Mouse (Mus musculus) T-cell, adult 2 months (primary cell): ENCODE measurements around the gene Ddx49.

ENCODE experiments used
- DNase-seq: peaks from one replicate; pipeline ENCODE4 v3.0.0; 2022; ENCODE audit warnings: low spot score

Ddx49 gene

DNA sequence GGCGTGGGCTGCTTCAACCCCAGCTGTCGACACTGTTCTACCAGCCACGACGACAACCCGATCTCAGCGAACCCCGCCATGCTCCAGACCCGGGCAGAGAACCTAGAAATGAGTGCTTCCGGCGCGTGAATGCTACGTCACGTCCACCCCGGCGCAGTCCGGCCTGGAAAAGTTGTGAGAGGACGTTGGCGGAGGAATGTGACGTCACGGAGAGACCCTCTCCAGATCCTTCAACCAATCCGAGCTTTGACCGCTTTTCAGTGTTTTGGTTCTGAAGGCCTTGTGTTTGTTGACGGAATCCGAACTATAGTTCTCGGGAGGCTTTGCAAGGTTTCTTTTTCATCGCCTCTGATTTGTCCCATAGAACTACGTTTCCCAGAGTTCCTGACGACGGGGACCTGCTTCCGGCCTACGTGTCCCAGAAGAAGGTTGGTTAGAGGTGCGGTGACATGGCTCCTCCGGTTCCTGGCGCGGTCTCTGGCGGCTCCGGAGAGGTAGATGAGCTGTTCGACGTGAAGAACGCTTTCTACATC lies at the start of gene Ddx49, which contains the start of gene Cope:
Gene Ddx49, minus strand, starts transcription at position 132 of the 533 bp plus-strand sequence.
Gene Cope, plus strand, starts transcription at position 161 of the 533 bp plus-strand sequence.
- DNase-seq: peak; percentile 92

DNA sequence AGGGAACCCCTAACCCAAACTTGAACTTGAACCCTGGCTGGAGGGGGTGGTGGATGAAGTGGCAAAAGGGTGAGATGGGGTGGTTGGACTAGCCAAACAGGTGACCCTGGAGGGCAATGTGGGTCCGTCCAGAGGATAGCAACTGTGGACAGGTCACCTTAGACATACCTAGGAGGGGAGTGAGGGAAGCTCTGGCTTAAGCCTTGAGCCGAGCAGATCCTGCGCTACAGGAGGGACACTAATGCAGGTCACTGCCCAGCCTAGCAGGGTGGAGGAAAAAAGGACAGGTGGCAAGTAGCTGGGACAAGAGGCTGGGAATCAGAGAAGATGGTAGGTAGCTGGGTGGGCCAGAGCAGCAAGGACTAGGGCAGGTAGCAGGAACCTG lies 49.7 kb upstream of the Ddx49 start:
- DNase-seq: no peak

DNA sequence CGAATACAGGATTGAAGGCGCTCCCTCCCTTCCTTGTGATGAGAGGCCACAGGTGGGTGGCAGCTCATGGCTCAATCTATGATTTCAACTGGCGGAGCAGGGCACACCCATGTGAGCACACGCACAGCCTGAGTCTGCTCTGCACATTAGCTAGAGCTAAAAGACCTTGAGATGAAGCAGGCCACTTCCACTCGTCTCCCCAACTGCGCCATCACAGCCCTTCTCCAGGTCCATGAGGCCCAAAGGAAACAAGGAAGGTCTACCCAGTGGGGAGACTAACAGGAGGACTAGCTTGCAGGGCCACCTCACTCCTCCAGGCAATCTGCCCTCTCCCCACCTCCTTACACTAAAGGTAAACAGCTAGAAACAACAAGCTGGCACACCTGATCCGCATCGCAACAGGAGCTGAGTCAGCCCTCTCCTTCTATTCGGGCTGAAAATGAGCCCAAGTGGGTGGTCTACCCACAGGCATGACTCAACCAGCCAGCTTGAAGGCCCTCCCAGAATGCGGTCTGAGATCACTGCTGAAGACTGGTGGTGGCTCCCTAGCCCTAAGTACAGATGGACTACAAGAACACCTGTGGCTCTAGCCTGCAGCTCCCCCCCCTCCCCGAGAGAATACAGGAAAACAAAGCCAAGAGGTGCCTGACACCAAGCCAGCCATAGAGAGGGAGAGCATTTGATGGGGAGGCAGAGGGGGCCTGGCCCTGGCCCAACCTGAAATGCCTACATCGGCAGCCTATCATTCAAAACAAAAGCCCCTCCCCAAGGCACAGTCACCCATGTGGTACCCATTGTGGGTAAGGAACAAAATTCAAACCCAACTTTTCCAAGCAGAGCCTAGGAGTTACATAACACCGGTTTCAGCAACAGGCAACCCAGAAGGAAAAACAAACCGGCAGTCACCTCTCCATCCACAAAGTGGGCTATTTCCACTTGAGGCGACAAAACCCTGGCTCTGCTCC lies 49.0 kb upstream of the Ddx49 start:
- DNase-seq: no peak

DNA sequence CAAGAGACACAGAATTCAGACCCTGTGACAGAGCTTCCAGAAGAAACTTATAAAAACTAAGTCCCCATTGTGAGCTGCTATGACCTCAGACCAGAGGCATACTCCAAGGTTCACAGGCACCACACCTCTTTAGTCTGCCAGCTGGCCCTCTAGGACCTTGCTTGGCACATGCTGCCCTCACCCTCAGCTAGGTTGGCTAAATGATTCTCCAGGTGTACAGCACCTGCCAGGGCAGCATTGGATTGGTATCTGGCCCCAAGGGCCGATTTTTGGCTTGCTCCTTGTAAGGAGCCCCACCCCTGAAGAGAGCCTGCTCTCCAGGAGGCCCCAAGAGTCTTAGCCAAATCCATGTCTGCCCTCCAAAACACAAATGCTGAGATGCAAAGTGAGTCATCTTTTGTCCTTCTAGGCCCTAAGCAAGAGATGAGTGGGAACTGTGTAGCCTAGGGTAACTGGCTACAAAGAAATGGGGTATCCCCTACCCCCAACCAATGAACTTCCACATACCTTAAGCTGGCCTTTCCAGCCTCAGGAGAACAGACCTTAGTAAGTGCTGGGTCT lies 45.7 kb upstream of the Ddx49 start:
- no peak for DNase-seq

DNA sequence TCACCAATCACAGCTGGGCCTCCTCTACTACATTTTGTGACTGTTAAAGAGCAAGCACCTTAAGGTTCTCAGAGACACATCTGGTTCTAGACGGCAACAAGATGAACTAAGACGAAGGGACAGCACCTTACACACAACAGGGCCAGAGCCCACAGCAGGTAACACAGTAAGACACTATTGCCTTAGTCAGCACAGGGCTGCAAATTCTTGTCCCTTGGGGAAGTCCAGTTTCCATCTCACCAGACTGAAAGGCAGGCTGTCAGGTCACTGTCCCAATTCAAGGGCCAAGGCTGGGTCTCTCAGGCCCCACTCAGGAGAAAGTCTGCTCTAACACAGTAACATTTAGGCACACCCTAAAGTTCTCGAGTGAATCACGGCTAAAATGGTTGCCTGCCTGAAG lies 45.2 kb upstream of the Ddx49 start:
- no peak for DNase-seq

DNA sequence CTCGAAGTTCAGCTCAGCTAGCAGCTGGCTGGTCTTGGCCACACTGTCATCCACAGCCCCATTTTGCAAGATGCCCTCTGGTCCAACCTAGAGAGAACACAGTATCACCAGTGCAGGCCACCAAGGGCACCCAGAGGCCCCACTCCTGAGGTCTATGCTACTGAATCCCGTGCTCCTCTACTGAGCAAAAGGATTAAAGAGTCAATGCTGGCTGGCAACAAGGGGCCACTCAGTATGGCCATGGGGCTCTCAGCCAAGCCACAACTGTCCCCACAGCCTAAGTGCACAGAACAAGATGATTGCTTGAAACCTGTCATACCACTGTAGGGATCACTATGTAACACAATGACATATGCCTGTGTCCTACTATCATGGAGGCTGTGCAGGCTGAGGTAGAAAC lies 42.0 kb upstream of the Ddx49 start:
- DNase-seq: no peak

DNA sequence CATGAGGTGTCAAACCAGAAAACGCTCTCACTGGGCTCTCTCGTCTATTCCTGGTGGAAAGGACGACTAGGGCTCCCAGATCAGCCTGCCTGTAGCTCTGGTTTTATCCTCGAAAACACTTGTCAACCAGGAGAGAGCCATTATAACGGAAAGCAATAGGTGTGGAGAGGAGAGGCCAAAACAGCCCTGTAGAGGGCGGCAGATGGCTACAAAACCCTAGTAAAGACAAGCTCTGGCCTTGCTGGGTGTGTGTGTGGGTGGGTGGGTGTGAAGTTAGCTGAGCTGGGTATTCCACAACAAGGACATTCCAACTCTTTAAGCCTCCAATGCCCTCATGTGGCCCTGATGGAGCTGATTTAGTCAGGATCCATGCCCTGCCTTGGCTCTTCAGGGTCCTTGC lies 41.4 kb upstream of the Ddx49 start:
- no peak for DNase-seq

DNA sequence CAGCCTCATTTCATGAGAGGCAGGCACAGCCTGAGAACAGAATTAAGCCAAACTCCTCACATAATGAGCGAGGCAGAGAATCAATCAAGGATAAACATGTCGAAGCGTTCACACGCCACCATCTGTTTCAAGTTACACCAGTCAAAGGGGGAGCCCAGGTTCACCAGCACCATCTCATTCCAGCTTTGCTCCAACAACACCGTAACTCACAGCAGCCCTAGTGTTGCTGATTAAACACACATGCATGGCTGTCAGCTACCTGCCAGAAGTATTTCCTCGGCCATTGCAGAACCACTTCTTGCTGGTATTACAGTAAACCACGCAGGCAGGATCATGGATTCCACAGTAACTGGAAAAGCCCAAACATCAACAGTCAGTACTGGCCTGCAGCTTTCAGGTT lies 40.8 kb upstream of the Ddx49 start:
- DNase-seq: no peak

DNA sequence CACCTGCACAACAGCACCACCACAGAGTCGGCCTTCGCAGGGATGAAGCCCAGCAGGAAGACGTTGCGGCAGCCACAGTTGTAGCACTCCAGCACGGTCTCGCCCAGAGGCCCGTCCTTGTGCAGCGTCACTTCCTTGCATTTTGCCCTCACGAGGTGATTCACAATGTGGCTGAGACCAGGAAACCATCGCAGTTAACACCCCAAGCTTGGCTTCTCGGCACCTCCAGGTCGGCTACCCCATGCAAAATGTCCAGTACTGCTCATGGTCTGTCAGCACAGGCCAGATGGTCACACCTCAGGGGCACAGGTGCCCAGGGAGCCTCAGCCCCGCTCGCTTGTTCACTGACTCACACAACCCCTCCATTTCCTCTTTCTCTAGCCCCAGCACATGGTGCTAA lies 39.7 kb upstream of the Ddx49 start:
- DNase-seq: no peak

DNA sequence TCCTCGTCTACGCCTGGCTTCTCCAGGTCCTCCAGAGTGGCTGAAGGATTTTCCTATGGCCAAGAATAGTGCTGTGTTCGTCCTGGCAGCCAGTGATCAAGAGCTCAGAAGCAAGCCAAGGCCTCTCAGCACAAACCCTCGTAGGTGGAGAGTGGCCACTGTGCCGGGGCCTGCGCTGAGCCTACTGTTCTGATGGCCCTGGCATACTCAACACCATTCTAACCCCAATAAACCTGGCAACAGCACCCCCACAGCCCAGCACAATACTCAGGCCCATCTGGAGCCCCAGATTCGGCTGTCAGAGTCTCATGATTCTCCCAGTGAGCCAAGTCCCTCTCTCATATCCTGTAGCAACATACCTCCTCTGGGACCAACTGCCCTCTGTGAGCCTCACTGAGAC lies 38.4 kb upstream of the Ddx49 start:
- DNase-seq: no peak

DNA sequence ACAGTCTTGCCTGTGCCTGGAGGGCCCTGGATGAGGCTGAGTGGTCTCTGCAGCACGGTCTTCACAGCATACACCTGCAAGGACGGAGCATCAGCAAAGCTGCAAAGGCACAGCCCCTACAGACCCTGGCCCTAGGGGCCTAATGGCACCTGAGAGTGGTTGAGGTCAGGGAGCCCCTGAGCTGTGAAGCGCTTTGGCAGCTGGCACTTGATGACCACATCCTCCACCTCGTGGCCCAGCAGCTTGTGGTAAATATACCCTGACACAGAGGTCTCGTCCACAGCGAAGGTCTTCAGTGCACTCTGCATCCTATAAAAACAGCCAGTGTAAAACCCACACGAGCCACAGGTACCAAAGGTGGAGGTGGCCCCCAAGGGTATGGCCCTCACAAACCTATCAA lies 36.6 kb upstream of the Ddx49 start:
- DNase-seq: no peak

DNA sequence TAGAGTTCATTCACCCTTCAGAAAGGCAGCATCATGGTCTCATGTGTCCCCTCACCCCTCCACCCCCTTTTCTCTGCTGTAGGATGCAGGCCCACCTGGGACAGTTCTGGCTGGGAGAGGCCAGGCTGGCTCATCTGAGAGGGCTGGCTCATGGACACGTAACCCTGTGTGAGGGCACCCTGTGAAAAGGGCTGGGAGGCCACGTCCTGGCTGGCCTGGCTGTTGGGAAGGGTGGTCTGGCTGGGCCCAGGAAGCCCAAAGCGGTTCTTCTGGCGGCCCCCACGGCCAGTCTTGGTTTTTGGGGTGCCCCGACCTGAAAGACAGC lies 30.6 kb upstream of the Ddx49 start:
- DNase-seq: no peak

DNA sequence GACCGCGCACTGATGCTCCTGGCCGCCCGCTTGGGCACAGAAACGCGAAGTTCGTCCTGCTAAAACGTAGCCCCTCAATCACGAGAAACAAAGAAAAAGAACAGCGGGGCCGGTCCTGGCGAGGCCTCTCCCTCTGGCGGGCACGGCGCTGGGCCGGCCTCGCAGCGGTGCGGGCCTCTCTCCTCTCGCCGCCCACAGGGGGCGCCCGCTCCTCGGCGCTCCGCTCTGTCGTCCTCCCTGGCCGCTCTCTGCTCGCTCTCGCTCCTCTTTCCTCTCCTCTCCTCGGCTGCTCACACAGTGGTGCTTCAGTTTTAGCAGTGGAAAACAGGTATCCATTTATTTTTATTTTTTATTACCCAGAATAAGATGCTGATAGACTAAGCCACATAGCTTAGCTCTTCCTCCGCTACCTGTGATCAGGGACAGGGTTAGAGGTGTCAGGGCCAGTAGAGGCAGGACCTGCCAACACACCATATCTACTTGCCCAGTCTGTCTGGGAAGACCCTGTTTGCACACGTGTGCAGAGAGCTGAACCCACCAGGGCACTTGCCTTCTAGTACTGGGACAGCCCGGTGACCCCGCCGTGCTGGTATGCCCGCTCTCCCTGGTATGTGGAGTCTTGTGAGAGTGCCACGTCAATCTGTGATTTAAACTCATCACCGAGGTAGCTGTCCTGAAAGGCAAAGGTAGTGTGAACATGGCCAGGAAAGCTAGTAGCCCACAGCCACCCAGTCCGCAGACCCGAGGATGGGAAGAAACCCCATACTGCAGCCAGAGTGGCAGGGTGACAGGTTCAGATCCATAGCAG lies 30.0 kb upstream of the Ddx49 start:
- no peak for DNase-seq

DNA sequence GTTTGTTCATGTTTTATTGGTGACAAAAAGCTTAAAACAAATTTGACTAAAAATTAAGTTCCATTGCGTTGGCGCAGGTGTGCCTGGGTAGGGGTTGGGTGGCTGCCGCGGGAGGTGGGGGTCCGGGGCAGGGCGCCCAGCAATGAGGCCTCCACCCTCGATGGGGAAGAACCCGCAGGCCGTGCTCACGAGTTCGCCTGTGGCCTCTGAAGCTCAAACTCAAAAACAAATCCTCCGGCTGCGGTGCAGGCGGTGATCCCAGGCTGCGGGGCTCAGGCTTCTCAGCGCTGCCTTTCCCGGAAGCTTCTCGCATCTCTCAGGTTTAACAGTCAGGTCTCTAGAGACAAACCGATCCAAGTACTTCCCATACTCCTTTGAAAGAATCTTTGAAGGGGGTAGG lies 29.2 kb upstream of the Ddx49 start:
- DNase-seq: no peak

DNA sequence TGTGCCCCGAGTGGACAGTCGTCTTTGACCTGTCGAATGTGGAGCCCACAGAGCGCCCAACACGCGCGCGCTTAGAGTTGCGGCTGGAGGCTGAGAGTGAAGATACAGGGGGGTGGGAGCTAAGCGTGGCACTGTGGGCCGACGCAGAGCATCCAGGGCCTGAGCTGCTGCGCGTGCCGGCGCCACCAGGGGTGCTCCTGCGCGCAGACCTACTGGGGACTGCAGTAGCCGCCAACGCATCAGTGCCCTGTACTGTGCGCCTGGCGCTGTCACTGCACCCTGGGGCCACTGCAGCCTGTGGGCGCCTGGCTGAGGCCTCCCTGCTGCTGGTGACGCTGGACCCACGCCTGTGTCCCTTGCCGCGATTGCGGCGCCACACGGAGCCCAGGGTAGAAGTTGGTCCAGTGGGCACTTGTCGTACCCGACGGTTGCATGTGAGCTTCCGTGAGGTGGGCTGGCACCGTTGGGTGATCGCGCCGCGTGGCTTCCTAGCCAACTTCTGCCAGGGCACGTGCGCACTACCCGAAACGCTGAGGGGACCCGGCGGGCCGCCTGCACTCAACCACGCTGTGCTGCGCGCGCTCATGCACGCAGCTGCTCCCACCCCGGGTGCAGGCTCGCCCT lies 28.6 kb upstream of the Ddx49 start:
- no peak for DNase-seq

DNA sequence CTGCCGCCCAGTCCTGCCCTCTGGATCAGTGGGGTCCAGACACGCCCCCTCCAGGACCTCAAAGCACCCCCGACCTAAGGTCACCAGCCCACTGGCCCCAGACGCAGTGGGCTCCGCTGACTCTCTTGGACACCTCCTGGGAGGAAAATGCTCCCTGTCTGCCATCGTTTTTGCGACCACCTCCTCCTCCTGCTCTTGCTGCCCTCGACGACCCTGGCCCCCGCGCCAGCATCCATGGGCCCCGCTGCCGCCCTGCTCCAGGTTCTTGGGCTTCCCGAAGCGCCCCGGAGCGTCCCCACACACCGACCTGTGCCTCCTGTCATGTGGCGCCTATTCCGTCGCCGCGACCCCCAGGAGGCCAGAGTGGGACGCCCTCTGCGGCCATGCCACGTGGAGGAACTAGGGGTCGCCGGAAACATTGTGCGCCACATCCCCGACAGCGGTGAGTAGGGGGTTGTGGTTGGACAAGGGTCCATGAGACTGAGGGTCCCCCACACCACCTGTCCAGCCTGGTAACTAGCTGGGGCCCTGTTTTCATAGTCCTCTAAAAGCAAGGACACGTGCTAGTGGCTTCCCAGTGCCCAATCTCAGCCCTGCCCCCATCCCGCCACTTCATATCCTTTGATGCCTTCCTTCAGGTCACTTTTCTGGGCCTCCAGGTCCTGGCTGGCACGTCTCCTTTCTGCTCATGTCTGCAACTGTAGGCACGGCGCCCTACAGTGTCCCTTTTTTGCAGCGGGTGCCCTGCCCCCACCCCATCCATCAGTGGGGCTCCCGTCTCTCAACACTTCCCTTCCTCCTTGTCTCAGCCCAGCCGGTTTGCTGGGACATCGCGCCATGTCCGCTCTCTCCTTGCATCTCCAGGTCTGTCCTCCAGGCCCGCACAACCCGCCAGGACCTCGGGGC lies 27.8 kb upstream of the Ddx49 start:
- no peak for DNase-seq

DNA sequence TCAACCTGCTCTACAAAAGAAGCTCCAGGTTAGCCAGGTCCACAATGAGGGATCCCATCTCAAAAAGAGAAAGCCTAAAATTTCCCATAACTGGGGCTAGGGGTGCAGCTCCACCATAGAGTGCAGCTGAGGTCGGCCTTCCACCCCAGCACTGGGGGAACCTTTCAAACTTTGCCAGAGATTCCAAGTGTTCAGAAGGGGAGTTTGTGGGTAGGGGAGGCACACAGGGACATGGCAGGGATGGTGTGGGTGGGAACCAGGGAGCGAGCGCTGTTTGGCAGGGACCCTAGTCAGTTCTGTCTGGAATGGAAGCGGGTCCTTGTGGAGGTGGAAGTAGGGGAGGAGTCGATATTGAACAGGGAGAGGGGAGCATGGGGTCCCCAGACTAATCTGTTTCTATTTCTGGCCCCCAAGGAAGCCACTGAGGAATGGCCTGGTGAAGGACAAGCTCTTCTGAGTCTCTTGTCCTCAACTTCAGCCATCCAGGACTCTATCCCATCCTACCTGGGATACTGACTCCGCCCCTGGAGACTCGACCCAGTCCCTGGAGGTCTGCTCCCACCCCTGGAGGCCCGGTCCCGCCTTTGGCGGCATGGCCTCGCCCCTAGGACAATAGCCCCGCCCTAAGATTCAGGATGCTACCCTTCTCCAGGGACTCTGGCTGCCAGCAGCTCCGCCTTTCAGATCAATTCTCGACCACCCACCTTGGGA lies 27.0 kb upstream of the Ddx49 start, which contains the start of gene Gdf1:
Gene Gdf1, plus strand, starts transcription at position 694 of the 711 bp plus-strand sequence.
- no peak for DNase-seq

DNA sequence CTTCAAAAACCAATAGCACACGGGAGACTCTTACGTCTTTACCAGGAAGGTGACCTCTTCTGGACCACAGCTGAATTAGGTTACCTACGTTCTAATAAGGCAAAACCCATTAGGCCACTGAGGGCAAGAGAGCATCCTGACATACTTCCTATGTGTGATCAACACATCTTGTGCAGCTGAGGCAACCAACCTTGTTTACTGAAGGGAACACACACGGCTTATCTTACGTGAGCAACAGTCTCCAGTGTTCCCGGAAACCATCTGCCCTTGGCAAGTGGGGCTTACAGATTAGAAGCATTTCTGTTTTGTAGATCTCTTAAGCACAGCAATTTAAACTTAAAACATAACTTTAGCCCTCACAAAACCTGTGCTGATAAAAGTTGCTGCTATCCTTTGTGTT lies 25.2 kb upstream of the Ddx49 start:
- DNase-seq: no peak

DNA sequence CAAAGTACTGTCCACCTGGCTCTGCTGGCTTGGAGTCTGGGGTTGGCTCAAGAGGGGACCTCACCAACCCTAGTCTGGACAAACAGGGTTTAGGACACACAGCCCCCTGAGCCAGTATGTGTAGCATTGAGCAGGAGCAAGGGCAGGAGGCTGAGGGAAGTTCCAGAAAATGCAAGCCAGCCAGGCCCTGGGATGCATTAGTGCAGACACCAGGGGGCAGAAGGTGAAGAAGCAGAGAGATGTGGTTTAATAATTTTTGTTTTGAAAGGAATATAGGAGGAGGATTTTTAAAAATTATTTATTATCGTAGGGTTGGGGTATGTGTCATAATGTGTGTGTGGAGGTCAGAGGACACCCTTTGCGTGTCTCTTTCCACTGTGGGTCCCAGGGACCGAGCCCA lies 21.4 kb upstream of the Ddx49 start:
- no peak for DNase-seq

DNA sequence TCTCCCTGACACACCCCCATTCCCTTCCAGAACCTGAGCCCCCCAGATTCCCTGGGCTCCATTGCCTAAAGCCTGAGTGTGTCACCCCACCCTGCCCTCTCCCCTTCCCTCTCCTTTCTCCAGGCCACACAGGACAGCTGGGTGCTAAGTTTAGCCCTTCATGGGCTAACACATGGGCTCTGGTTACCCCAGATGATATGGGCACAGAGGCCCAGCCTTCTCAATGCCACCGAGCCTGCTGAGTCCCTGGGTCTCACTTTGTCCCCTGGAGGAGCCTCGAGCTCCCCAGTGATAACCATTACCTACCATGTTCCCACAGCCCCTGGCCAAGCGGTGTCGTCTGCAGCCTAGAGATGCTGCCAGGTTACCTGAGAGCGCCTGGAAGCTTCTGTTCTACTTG lies 15.6 kb upstream of the Ddx49 start:
- no peak for DNase-seq
